Mouse (Mus musculus) heart, postnatal 0 days (tissue): ENCODE measurements around the gene Slc35a1. TPM values are rescaled to one million over a fixed set of nuclear protein-coding genes. Genes with fewer than 3 reads are reported as not detected.

Experiments
- ATAC-seq: fragments of 200-750 bp; cut with Nextera tagmentation; 2 replicates; pipeline ENCODE4 v1.8.0; 2017; ENCODE audit warnings: low read depth, moderate number of reproducible peaks, moderate library complexity; ENCODE audit not compliant: insufficient read depth
- DNase-seq: peaks from one replicate; pipeline ENCODE4 v3.0.0-alpha.2; 2016; ENCODE audit warnings: low spot score
- H3K27ac ChIP-seq: fragments of 300-500 bp; sonication (generic); 2 replicates; pipeline ENCODE4 v1.5.1; 2014; ENCODE audit warnings: low read depth, mild to moderate bottlenecking
- H3K27me3 ChIP-seq: fragments of 300-500 bp; sonication (generic); 2 replicates; pipeline ENCODE4 v1.6.1; 2014; ENCODE audit warnings: low read length, mixed read lengths; ENCODE audit not compliant: control insufficient read depth, insufficient read depth
- H3K36me3 ChIP-seq: fragments of 300-500 bp; sonication (generic); replicated peaks from 2 replicates; pipeline ENCODE4 v1.6.1; 2014; ENCODE audit warnings: low read length, mixed read lengths; ENCODE audit not compliant: control insufficient read depth, insufficient read depth
- H3K4me1 ChIP-seq: fragments of 300-500 bp; sonication (generic); 2 replicates; pipeline ENCODE4 v1.6.1; 2014; ENCODE audit warnings: antibody characterized with exemption; ENCODE audit not compliant: control insufficient read depth, insufficient read depth
- H3K4me2 ChIP-seq: fragments of 300-500 bp; sonication (generic); 2 replicates; pipeline ENCODE4 v1.6.1; 2014; ENCODE audit warnings: low read depth, mild to moderate bottlenecking, low read length, moderate library complexity
- H3K4me3 ChIP-seq: fragments of 300-500 bp; sonication (generic); 2 replicates; pipeline ENCODE4 v1.5.1; 2014; ENCODE audit warnings: low read depth, low read length
- H3K9ac ChIP-seq: fragments of 300-500 bp; sonication (generic); replicated peaks from 2 replicates; pipeline ENCODE4 v1.6.1; 2014; ENCODE audit warnings: low read depth, low read length, mixed read lengths
- H3K9me3 ChIP-seq: fragments of 300-500 bp; sonication (generic); replicated peaks from 2 replicates; pipeline ENCODE4 v1.6.1; 2016; ENCODE audit warnings: low read length; ENCODE audit not compliant: control insufficient read depth
- CTCF ChIP-seq: IDR thresholded peaks from 2 replicates; pipeline ENCODE4 v1.5.1; 2016; ENCODE audit warnings: antibody characterized with exemption, control low read depth, low read depth
- EP300 ChIP-seq: IDR thresholded peaks from 2 replicates; pipeline ENCODE4 v1.6.1; 2016; ENCODE audit warnings: antibody characterized with exemption, low read depth
- WGBS: fragments of 180-500 bp; shearing (Covaris S2); extraction: QIAGEN DNeasy Blood & Tissue Kit; methylation state at CpG from one replicate; pipeline ENCODE4 v1.1.7; 2014; 5-methylcytosine and 5-hydroxymethylcytosine counted together
- polyA plus RNA-seq: library from polyadenylated mRNA; unstranded; fragments of >200 nt; fragmentation: Nextera tagmentation; extraction: Ambion mirVana; gene quantifications from 2 replicates; pipeline ENCODE4 v1.2.1, GENCODE M21; 2015
- total RNA-seq: library from RNA; depleted of rRNA; stranded (reverse); fragments of >200 nt; gene quantifications from 2 replicates; pipeline ENCODE4 v1.2.3, GENCODE M21; 2014; ENCODE audit warnings: low replicate concordance

Gene Slc35a1
- total and polyA plus RNA-seq, 2 experiments from 2014 or later = 30.6 to 31.8 TPM

- H3K36me3 ChIP-seq = no peaks in the 10 kb centered on the region
- DNase-seq = no peak
These were observed 37.1 kb upstream of the Slc35a1 start for GRCm38 (mm10) chr4:34724306-34724705.

GRCm38 (mm10) chr4:34723186-34723585, 35.9 kb upstream of the Slc35a1 start:
- WGBS = 59% methylated on average over 4 of the region's 4 CpGs
- H3K4me2 ChIP-seq = no peak overlapping the region
- no peak overlapping the region for H3K27ac ChIP-seq
- H3K27me3 ChIP-seq = no peaks in the 10 kb centered on the region
- ATAC-seq (no peak), DNase-seq (no peak)
- H3K36me3 ChIP-seq = no peaks in the 10 kb centered on the region
- H3K4me3 ChIP-seq = no peak overlapping the region
- no peak overlapping the region for H3K9ac ChIP-seq
- H3K4me1 ChIP-seq = no peaks in the 10 kb centered on the region
- TF ChIP-seq EP300 (no peak), CTCF (no peak)
- peaks cover 14% of the 10 kb centered on the region; the same call in 1 of the 2 replicates for H3K9me3 ChIP-seq

More at GRCm38 (mm10) chr4:34724306-34724705, 37.1 kb upstream of the Slc35a1 start:
- no peak overlapping the region for H3K27ac ChIP-seq
- H3K9ac ChIP-seq = no peak overlapping the region
- no peaks in the 10 kb centered on the region for H3K4me1 ChIP-seq
- ATAC-seq = no peak
- H3K4me2 ChIP-seq = no peak overlapping the region
- WGBS = 59% methylated on average over 4 of the region's 4 CpGs
- no peak for TF ChIP-seq EP300
- no peak for TF ChIP-seq CTCF
- peaks cover 9% of the 10 kb centered on the region; the same call in 1 of the 2 replicates for H3K9me3 ChIP-seq
- H3K27me3 ChIP-seq = no peaks in the 10 kb centered on the region
- H3K4me3 ChIP-seq = no peak overlapping the region

- peaks cover 14% of the 10 kb centered on the region; the same call in 1 of the 2 replicates for H3K9me3 ChIP-seq
- no peak for ATAC-seq
- no peak for DNase-seq
- 80% methylated on average over 7 of the region's 7 CpGs for WGBS
- no peak overlapping the region for H3K27ac ChIP-seq
- H3K27me3 ChIP-seq = no peaks in the 10 kb centered on the region
- H3K4me1 ChIP-seq = no peaks in the 10 kb centered on the region
- no peak overlapping the region for H3K4me3 ChIP-seq
- no peaks in the 10 kb centered on the region for H3K36me3 ChIP-seq
- no peak overlapping the region for H3K9ac ChIP-seq
- no peak overlapping the region for H3K4me2 ChIP-seq
- TF ChIP-seq CTCF (no peak), EP300 (no peak)
These were observed 33.1 kb upstream of the Slc35a1 start for GRCm38 (mm10) chr4:34720127-34720895.

GRCm38 (mm10) chr4:34719421-34719820, 32.2 kb upstream of the Slc35a1 start:
- no peaks in the 10 kb centered on the region for H3K27me3 ChIP-seq
- peaks cover 14% of the 10 kb centered on the region; the same call in 1 of the 2 replicates for H3K9me3 ChIP-seq
- no peak overlapping the region for H3K27ac ChIP-seq
- ATAC-seq (no peak), DNase-seq (no peak)
- no peaks in the 10 kb centered on the region for H3K4me1 ChIP-seq
- H3K9ac ChIP-seq = no peak overlapping the region
- WGBS = 91% methylated on average over 12 of the region's 12 CpGs
- H3K36me3 ChIP-seq = no peaks in the 10 kb centered on the region
- H3K4me2 ChIP-seq = no peak overlapping the region
- TF ChIP-seq CTCF (no peak), EP300 (no peak)
- H3K4me3 ChIP-seq = no peak overlapping the region

- Histone ChIP-seq H3K27ac (no peak overlapping the region), H3K36me3 (no peaks in the 10 kb centered on the region), H3K4me2 (no peak overlapping the region), H3K27me3 (no peaks in the 10 kb centered on the region), H3K9me3 (peaks cover 8% of the 10 kb centered on the region; the same call in 1 of the 2 replicates), H3K9ac (no peak overlapping the region), H3K4me3 (no peak overlapping the region), H3K4me1 (no peaks in the 10 kb centered on the region)
- TF ChIP-seq CTCF = no peak
- no peak for TF ChIP-seq EP300
- ATAC-seq (no peak), DNase-seq (no peak)
- 79% methylated on average over 1 of the region's 1 CpGs for WGBS
These were observed 27.8 kb upstream of the Slc35a1 start for GRCm38 (mm10) chr4:34715062-34715461.
